Mouse (Mus musculus): ENCODE measurements around the gene Prss50. TPM values are rescaled to one million over a fixed set of nuclear protein-coding genes. Genes with fewer than 3 reads are reported as not detected.
A peak's percentile ranks its signal among the peaks of the same experiment; 100 is the strongest.

Prss50 gene
- total RNA-seq, 2 experiments from 2014 or later, result not detected

DNA sequence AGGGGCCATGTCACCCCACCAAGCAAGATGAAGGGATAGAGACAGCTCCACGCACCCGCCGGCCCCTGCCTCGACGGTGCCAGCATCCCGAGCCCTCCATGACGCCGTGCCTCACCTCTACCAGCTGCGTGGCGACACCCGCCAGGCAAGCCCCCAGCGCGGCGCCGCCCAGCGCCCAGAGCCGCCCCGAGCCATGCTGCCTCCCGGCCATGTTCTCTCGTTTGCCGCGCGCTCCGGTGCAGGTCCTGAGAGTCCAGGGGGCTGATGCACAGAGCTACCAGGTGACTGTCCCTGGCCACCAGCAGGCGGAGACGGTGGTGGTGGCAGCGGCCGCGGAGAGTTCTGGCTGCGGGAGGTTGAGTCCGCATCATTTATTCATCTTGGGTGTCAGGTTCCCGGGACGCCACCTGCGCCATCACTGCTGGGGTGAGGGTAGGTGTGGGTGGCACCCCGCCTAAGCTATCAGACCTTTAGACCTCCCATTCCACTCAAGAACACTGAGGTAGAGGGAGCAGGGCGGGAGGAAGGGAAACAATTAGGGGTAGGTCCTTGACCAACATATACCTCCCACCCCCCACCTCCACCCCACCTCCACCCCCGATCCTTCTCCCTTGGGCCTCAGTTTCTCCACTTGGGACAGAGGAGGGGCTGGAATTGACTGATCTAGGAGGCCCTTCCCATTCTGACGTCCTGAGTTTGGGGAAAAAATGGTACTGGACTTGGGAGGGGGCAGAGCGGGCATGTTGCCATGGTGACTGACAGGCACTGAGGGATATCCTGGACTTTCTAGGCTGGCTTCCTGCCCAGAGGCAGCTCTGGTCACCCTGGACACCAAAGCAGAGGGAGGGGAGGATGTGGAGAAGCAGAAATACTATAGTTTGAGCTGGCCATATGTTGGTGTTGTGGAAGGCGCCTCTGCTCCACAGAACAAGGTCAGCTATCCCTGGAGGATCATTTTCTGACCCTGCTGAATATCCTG is 16.2 kb downstream of the Prss50 start:
- ATAC-seq (replicated peaks; ENCODE audit: poor library complexity, severe bottlenecking), result no peak

DNA sequence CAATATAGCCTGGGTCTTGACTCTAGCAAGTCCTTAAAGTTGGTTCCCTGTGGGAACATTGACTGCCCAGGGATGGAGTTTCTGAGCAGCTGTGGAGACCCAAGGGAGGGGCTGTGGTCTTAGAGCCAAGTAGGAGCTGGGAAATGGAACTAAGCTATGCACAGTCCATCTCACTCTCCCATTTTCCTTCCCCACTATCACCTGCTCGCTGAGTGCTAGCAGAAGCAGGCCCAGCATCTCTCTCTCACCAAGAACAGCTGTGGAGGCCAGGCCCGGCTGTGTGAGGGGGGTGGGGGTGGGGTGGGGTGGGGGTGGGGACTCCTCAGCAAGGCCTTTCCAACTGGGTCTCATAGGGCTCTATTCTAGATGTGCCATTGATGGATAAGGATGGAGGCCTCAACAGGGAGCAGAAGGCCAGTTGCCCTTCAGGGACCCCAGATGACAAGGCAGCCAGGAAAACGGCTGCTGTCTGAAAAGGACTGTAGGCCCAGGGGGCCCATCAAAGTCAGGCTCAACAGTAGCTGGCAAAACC is 17.0 kb downstream of the Prss50 start:
- ATAC-seq (replicated peaks; ENCODE audit: poor library complexity, severe bottlenecking), result no peak

DNA sequence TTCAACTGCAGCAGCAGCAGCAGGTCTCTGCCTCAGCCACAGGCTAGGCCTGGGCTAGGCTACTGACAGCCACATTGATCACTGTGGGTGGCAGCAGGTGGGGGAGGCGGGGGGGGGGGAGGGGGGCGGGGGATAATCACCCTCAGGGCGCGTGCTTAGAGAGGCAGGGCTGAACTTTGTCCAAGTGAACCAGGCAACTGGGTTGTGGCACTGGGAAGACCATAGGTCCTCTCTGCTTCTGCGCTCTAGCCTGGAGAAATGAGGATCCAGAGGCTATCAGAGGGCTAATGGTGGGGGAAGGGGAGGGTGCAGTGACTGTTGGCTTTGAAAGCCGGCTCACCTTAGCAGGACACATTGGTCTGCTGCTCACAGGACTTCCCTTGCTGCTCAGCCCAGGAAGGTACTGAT is 17.5 kb downstream of the Prss50 start:
- no peak for ATAC-seq (replicated peaks; ENCODE audit: poor library complexity, severe bottlenecking)

DNA sequence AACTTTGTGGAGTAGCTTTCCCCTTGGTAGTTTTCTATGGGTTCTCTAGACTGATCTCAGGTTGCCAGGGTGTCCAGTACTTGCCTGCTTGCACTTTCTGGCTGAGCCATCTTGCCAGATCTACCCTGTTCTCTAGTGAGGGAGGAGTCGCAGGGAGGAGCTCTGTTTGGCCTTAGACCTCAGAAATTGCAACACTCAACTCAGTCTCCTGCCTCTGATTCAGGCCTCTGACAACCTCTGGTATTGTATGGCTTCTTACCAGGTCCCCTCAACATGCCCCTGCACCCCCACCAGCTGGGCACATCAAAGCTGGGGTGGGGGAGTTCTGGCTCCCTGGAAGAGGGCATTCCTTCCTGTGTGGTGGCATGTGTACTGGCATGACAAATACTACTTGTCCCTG is 19.6 kb downstream of the Prss50 start:
- ATAC-seq (replicated peaks; ENCODE audit: poor library complexity, severe bottlenecking), result peak; percentile 33; the same call in 1 of the 2 replicates

DNA sequence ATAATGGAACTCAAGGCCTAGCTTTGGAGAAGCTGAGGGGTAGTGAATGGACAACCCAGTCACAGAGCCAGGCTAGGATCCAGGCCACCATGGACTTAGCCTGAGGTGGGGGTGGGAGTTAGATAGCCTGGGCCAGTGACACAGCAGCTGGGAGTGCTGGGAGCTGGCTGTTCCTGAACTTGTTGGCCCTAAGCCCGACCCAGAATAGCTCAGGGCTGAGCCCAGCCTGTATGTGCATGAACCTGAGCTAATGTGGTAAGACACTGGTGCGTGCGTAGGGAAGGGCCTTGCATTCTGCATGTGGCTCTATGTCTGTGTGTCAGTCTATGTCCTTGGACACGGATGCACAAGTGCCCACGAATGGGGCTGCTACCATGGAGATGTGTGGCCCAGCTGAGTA is 20.1 kb downstream of the Prss50 start:
- ATAC-seq (replicated peaks; ENCODE audit: poor library complexity, severe bottlenecking), result no peak

DNA sequence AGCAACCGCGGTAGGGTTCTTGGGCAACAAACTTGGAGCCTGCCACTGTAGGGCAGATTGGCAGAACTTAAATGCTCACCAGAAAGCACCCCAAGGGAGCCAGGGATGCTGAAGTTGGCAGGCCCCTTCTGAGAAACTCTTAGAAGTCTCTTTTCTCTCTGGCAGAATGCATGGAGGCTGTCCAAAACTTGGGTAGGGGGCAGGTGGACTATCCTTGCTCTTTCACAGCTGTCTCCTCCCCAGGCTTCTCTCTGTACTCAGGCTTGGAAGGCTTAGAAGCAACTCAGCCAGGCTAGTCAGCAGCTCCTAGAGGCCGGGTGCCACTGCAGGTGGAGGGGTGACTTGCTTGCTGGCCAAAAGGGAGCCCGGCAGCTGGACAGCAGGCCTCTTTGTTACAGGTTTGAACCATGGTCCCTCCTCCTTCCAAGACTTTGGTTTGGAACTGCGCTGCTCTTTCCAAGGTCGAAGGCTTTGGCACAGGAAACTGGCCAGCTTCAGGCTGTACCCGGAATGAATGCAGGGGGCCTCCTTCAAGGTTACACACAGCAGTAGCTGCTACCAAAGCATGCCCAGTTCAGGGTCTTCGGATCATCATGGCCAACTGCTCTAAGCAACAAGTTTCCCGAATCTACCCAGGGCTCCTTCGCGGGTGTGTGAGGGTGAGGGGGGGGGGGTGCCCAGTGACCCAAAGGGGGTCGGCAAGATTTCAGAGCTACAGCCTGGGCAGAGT is 21.6 kb downstream of the Prss50 start, which contains the start of gene Als2cl:
Als2cl (plus strand) TSS at position 680 of the 730 bp plus-strand sequence.
- ATAC-seq (replicated peaks; ENCODE audit: poor library complexity, severe bottlenecking), result no peak

DNA sequence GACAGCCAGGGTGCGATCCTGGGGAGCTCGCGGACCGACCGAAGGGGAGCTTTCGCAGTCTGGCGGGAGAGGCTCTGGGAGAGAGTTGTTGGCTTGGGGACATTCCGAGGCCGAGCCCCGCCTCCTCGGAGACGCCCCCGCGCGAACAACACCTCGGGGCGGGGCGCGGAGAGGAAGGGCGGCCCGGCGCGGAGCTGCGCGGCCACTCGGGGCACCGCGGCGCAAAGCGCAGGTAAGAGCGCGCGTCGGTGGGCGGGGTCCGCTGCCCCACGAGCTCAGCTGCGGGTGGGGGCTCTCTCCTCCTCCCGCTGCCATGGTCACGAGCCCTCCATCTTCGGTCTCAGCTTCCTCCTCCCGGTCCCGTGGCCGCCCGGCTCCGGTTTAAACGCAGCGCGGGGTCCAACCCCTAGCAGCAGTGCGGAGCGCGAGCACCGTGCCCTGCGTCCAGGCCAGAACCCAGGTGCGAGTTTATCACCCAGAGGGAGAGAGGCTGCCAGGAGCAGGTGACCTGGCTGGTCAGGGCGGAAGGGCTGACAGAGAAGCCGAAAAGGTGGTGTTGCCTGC is 22.3 kb downstream of the Prss50 start, which contains the start of gene Tmie:
Tmie (minus strand) TSS at position 116 of the 564 bp plus-strand sequence.
- peak; percentile 56 for ATAC-seq (replicated peaks; ENCODE audit: poor library complexity, severe bottlenecking)

DNA sequence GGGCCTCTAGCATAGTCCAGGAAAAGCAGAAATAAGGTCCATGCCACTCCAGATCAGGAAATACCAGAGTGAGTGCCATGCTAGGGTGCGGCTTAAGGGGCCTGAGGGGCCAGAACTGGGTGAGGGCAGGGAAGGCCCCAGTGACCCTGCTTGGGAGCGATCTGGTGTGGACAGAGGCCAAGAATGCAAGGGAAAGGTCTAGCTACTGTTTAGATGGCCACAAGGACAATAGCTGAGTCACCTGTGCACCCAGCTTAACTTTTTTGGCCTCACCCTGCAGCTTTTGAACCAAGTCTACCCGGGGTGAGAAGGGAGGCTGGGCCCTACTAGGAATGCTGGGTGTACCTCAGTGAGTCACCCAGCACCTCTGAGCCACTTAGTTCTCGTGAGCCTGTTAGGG is 23.0 kb downstream of the Prss50 start:
- ATAC-seq (replicated peaks; ENCODE audit: poor library complexity, severe bottlenecking), result peak; percentile 13; the same call in 1 of the 2 replicates

DNA sequence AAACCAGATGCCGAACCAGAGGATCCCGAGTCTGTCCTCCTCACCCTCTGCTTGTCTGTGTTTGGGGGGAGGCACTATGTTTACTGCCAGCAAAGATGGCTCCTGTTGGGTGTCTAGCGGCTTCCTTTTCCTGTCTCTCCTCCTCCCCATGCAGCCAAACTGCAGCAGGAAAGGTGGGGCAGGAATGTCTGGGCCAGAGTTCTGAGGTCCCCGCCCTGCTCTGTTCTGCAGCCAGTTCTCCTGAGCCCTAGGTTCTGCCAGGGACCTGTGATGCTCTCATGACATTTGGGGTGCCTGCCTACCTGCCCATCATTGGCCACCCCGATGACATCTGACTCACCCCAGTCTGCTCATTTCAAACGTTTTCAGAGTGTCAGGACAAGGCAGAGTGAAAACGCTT is 24.2 kb downstream of the Prss50 start:
- ATAC-seq (replicated peaks; ENCODE audit: poor library complexity, severe bottlenecking), result no peak

DNA sequence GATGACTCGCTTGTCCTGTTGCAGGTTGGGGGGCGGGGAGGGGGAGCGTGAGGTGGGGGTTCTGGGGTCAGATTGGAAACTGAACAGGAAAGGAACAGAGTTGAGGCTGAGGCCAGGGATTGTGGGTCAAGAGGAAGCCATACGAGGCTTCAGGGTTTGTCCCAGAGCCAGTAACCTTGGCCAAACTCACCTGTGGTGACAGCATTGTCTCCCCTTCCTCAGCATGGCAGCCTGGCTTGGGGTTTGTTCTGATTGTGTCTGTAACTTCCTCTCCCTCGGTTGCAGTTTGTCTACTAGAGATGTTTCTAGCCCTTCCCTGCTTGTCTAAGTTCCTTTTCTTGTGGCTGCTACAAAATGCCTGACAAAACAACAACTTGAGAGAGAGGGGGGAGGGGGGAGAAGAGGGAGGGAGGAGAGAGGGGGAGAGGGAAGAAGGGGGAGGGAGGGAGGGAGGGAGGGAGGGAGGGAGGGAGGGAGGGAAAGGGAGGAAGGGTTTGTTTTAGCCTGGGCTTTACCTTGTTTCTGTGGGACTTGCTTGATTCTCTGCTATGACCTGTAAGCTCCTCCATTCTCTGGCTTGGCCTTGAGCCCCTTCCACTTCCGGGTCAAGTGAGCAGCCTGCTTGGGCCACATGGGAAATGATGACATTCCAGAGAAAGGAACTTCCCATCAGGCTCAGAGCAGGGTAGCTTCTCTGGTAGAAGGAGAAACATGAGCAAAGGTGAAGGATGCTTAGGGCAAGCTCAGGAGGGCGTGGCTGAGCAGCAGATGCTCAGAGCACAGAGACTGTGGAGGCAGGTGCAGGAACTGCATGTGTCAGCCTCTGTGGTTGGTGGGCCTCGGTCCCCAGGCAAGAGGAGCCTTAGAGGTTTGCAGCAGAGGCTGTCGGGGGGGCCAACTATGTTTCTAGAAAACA is 29.9 kb downstream of the Prss50 start:
- no peak; the same call in 1 of the 2 replicates for ATAC-seq (replicated peaks; ENCODE audit: poor library complexity, severe bottlenecking)

DNA sequence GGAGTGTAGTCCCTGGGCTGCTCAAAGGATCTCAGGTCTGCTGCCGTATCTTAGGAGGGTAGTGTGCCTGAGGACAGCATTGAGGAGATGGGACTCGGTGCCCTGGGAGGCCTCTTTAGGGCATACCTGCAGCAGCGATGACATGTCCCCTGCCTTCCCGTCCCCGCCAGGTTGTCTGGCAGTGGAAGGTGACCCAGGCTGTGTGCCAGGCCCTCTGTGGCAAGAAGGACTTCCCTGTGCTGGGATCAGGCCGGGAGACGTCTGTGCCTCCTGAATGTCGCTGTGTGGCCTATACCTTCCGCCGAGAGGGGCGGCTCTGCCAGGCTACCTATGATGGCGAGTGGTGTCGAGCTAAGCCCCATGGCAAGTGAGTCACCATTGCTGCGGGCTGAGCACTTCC is 31.2 kb downstream of the Prss50 start:
- no peak for ATAC-seq (replicated peaks; ENCODE audit: poor library complexity, severe bottlenecking)

DNA sequence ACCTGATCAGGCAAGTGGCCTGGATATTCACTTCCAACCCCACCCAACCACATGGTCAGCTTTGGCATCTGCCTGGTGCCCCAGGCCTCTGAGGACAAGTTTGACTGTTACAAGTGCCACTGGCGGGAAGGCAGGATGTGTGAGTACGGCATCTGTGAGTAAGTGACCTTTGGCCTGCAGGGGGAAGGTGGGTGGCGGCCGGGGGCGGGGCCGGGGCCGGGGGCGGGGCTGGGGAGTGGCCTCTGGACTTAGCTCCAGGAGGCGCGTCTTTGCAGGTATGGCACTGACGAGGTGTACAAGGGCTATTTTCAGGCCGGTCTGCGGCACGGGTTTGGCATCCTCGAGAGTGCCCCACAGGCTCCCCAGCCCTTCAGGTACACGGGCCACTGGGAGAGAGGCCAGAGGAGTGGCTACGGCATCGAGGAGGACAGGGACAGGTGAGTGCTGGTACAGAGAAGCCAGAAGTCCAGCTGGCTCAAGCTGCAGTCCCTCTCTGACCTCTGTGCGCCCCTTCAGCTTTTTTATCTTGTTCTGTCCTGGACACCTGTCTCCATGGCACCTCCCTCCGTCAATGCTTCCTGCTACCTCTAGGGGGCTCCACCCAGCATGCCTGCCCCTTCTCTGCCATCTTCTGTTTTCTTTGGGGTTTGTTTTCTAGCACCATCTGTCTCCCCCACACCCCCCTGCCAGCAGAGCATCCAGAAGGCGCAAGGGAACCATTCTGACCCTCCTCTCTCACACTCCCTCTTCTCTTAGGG is 32.4 kb downstream of the Prss50 start:
- ATAC-seq (replicated peaks; ENCODE audit: poor library complexity, severe bottlenecking), result no peak

DNA sequence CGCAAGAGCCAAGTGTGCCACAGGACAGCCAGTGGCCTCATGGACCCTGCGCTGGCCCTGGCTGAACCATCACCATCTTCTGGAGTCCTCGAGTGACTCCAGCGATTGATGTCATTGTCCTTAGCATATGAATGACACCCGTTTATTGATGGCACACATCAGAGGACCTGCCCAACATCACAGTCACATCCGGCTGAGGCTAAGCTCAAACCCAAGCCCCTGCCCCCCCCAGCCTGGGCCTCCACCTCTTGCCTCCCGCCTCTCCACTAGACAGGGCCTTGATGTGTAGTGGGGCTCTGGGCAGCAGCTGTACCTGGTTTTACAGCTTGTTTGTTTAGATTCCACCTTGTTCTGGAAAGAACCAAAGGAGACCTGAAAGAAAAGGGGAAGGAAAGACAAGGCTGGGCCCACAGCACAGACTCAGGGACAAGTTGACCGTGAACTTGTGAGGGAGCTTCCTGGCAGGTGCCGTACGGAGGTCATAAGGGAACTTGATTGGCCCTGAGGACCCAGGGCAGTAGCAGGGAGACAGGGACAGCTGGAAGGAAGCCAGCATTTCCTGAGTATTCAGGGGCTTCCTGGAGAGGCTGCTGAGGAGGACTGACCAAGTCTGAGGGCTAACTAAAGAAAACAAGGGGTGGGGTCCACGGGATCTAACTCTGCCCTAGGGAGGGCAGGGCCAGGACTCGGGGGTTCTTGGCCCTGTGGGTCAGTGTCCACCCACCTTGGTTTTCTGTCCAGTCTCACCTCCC is 33.5 kb downstream of the Prss50 start:
- no peak for ATAC-seq (replicated peaks; ENCODE audit: poor library complexity, severe bottlenecking)

DNA sequence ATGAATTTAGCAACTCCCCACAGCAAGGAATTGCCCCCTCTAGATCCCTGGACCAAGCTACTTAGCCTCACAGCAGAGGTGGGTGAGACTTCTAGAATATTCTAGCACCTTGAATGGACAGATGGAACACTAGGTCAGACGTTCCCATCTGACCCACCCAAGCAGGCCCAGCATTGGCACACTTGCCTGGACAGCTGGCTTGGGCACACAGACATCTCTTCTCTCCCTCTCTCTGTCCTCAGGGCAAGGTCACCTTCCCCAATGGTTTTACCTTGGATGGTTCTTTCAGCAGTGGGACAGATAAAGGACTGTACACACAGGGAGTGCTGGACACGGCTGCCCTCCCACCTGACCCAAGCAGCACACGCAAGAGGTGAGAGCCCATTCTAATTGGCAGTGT is 34.8 kb downstream of the Prss50 start:
- no peak for ATAC-seq (replicated peaks; ENCODE audit: poor library complexity, severe bottlenecking)

DNA sequence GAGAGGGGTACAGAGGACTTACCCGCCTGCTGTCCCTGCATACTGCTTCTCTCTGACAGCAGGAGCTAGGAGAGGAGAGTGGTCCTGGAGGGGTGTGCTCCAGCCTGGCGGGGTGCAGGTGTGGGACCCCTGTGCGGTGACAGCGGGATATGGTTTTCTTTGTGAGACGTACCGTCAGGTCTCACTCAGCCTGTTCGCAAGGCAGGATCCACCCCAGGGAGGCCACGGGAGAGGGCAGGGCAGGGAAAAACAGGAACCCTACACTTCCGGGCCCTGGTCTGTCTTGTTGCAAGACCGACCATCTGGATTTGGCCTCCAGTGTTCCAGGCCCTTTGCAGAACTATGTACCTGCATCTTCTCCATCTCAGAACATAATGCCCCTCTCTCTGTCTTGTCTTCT is 35.7 kb downstream of the Prss50 start:
- peak; percentile 61 for ATAC-seq (replicated peaks; ENCODE audit: poor library complexity, severe bottlenecking)

DNA sequence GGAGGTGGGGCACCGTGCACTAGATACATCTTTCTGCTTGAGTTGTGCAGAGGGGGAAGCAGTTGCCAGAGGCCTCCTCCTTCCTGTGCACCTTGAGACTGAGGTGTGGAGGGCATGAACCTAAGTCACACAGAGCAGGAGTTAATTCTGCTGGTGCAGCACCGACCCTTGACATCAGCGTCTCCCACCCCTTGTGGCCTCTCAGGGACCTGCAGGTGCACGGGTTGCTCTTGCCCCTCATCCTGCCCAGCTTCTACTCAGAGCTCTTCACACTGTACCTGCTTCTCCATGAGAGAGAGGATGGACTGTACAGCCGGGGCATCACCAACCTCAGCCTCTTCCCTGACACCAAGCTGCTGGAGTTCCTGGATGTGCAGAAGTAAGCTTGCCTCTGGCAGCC is 37.7 kb downstream of the Prss50 start:
- ATAC-seq (replicated peaks; ENCODE audit: poor library complexity, severe bottlenecking), result no peak

DNA sequence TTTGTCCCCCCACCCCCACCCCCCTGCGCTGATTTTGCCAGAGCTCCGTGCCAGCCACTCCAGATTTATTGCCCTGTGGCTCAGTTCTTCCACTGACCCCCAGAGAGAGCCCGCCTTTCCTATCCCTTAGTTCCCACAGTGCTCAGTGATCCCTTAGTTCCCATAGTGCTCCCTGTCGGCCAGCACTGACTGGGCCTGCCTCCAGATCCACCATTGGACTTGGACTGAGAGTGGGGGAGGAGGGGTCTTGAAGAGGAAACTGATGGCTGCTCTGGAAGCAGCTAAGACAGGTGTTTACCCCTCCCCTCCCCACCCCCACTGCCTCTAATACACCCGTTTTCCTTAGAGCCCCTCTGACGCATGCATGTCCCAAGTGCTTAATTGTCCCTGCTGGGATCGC is 38.2 kb downstream of the Prss50 start:
- ATAC-seq (replicated peaks; ENCODE audit: poor library complexity, severe bottlenecking), result no peak

DNA sequence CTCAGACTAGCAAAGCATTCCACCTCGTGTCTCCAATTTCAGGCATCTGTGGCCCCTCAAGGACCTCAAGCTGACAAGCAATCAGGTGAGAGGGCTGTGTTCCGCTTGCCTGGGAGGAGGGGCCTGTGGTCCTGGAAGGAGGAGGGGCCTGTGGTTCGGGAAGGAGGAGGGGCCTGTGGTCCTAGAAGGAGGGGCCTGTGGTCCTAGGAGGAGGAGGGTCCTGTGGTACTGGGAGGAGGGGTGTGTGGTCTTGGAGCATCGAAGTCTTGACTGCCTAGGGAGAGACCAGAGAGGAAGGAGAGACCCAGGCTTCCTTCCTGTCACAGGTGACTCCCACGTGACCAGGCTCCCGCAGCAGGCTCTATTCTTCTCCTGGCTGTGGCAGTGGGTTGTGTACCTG is 38.8 kb downstream of the Prss50 start:
- ATAC-seq (replicated peaks; ENCODE audit: poor library complexity, severe bottlenecking), result peak; percentile 60

Measured in granulocyte monocyte progenitor cell, adult 5-6 weeks (primary cell).